Mouse (Mus musculus) kidney, adult 2 months (tissue): ENCODE measurements around the gene Gpc6.

ENCODE experiments used
- CTCF ChIP-seq: fragments of 200-500 bp; conservative IDR thresholded peaks from 2 replicates; pipeline ENCODE4 v1.5.1; 2011; ENCODE audit warnings: low read depth, mild to moderate bottlenecking, control low read depth, low read length, moderate library complexity, mixed read lengths; ENCODE audit not compliant: insufficient read depth, insufficient read length
- POLR2A ChIP-seq: fragments of 200-500 bp; IDR thresholded peaks from one replicate; pipeline ENCODE4 v1.6.1; 2011; ENCODE audit warnings: low read depth, low read length, control low read depth

GRCm38 (mm10) chr14:117239694-117240427 is 314.7 kb downstream of the Gpc6 start:
- TF ChIP-seq POLR2A, result no peak
- no peak for TF ChIP-seq CTCF
